Mouse (Mus musculus) mesoderm, embryonic 11.5 days (tissue): Measurements from ENCODE around the gene Yy1.

Experiments used
- DNase-seq: peaks from one replicate; pipeline ENCODE4 v3.0.0-alpha.2; 2012; ENCODE audit warnings: low read depth, low spot score

Yy1 gene

DNA sequence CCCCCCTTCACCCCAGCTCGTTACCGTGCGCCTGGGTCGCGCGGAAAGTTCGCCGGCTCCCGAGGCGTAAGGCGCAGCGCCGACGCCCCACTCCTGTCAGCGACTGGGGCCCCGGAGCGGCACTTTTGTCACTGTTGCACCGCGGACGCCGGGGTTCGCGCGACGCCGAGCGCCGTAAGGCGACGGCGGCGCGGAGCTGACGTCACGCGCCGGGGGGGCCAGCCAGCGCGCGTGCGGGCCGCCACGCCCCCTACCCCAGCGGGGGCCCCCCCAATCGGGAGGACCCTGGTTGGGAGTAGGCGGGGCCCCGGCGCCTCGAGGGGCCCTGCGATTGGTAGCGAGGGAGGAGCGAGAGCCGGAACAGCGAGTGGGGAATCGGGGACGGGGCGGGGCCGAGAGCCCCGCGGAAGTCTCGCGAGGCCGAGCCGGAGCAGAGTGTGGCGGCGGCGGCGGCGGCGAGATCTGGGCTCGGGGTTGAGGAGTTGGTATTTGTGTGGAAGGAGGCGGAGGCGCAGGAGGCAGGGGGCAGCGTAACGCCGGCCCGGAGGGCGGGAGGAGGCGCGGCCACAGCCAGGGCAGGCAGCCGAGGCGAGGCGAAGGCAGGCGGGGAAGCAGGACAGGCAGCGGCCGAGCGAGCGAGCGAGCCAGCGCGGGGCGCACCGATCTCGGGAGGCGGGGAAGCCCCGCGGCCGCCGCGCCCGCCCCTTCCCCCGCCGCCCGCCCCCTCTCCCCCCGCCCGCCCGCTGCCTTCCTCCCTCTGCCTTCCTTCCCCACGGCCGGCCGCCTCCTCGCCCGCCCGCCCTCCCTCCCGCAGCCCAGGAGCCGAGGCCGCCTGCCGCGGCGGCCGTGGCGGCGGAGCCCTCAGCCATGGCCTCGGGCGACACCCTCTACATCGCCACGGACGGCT lies at the start of gene Yy1:
Gene Yy1, plus strand, starts transcription at position 428 of the 907 bp plus-strand sequence.
- DNase-seq: peak; percentile 99

DNA sequence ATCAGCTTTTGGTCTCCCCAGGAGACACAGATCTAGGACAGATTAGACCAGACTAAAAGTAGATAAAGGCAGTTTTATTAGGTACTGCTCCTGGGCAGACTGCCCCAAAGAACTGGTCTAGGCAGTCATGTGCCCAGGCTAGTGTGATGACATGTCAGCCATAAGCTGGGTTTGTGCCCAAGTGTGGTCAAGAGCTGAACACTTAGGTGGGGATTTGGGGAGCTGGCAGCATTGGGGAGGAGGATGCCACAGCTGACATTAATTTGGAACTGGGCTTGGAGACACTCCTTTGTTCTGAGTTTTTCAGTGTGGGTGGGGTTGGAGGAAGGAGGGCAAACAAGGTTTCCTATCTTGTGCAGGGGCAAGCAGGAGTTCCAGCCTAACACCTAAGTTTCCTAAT lies 46.8 kb upstream of the Yy1 start:
- no peak for DNase-seq

DNA sequence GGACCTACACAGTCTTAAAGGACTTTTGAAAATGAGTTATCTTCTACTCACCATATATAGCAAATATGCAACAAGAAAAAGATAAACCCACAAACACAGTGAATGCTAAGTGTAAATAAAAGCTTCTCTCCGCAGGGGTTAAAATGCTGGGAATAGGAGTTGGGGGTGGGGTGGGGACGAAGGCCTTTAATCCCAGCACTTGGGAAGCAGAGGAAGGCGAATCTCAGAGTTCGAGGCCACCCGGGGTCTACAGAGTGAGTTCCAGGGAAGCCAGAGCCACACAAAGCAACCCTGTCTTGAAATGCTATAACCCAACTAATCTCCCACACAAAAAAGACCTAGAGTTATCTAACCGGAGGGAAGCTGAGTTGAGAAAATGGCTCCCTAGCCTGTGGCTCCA lies 43.8 kb upstream of the Yy1 start:
- DNase-seq: no peak

DNA sequence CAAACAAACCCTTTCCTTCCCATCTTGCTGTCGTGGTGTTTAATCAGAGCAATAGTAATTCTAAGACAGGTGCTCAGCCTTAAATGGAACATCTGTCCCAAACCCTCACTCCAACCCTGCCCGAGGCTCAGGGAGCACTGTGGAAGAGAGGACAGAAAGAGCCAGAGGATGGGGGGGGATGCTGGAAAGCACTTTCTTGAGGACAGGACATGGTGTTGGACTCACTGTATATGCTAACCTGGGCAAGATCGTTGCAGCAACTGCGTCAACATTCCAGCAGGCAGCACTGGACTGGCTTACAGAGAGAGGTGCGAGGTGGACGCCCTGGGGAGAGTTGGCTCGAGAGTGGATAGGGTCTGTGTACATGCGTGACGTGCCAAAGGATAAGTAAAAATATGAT lies 43.3 kb upstream of the Yy1 start:
- DNase-seq: no peak

DNA sequence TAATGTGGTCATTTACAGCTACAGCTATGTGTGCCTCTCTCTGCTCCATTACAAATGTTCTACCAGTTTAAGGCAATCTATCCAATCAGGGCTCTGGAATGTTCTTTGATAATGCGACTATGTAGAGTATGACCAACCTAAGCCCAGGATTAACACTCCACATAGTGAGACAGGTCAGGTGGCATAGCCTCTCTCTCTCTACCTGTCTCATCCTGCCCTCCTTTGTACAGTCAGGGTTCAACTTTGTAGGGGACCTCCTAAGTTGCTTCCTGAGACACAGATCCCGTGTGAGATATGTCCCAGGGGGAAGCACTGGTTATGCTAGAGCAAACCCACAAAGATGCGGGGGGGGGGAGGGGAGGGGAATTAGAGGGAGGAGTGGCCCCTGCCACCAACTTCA lies 42.5 kb upstream of the Yy1 start:
- DNase-seq: no peak

DNA sequence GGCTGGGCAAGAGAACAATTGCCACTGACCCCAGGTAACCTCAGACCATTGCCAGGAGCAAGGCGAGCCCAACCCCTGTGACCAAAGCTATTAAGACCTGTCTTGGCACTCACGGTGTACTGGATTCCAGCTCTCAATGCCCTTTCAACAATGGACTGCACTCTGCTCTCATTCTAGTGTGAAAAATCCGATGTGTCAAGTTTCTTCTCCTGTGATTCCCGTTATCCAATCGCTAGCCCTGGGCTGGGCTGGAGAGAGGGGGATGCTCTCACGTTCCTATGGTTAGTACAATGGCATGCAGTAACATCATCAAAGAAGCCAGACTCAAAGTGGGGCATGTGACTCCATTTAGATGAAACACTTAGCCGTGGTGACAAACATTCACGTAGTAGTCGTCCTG lies 41.0 kb upstream of the Yy1 start:
- DNase-seq: no peak

DNA sequence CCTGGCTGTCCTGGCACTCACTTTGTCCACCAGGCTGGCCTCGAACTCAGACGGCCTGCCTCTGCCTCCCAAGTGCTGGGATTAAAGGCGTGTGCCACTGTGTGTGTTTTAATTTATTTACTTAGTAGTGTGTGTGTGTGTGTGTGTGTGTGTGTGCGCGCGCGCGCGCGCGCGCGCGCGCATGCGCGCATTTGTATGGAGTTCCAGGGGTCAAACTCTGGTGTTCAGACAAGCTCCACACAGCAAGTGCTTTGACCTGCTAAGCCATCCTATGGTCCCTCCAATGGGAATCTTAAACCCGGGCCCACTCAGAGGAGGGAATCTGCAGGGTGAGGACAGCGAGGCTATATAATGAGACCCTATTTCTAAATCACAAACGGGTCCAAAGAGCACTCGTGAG lies 37.6 kb upstream of the Yy1 start:
- no peak for DNase-seq

DNA sequence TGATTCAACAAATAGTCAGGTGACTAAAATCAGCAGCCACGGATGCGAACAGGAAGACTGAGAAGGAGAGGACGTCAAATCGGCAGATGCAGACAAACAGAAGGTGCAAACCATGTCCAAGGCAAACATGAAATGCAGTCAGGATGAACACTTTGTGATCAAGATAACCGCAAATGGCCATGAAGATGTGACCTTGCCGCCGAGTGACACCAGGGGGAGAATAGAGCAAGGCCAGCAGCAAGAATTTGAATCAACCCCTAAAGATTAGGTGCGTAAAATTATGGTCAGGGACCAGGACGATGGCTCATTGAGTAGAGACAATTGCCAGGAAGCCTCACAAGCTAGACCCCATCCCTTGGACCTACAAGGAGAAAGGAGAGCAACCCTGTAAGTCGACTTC lies 36.2 kb upstream of the Yy1 start:
- no peak for DNase-seq

DNA sequence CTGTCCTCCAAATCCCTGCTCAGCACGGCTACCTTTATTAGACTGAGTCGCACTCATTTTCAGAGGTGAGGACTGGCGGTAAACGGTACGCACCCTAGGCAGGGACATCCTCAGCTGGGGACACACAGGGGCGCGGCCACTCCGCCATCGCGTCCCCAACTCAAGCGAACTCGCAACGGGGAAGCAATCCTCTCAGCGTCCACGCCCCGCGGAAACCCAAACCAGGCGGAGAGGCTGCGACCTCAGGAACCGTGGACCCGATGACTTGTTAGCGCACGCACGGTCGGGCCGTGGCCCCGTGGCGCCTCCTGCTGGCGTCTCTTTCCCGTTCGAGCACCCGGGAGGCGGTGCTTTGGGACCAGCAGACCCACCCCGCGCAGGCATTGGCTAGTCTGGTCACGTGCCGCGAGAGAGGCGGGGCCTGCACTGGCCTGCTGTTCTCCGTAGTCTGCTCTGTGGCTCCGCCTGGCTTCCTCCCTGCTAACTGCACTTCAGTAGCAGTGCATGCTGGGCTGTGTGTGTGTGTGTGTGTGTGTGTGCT lies 35.0 kb upstream of the Yy1 start:
- peak; percentile 96 for DNase-seq

DNA sequence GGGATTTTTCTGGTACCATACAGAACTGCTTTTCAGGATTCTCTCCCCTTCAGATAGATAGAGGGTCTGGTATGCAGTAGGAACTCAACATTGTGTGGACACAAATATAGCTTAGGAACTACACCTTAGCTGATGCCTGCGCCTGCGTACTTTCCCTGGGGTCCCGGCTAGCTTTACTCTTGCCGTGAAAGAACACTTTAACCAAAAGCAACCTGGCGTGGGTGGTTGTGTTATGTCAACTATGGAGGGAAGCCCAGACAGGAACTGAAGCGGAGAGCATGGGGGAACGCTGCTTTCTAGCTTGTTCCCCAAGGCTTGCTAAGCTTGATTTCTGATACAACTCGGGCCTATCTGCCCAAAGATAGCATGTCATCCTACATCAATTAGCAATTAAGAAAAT lies 34.5 kb upstream of the Yy1 start:
- no peak for DNase-seq

DNA sequence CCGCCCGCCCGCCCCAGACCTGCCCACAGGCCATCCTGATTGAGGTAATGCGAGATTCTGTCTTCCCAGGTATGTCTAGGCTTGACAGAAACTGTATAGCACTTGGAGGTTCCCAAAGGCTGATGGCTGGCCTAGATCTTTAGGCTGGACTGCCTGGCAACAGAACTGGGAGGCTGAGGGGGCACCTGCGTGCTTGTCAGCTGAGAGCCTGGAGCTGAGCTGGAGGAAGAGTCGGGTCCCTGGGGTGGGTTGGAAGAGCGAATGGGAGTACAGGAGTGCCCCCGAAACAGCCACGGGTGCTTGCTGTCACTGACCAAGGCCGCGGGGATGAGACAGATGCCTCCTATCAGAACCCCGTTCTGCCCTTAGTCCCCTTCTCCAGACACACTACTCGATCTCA lies 34.1 kb upstream of the Yy1 start:
- no peak for DNase-seq

DNA sequence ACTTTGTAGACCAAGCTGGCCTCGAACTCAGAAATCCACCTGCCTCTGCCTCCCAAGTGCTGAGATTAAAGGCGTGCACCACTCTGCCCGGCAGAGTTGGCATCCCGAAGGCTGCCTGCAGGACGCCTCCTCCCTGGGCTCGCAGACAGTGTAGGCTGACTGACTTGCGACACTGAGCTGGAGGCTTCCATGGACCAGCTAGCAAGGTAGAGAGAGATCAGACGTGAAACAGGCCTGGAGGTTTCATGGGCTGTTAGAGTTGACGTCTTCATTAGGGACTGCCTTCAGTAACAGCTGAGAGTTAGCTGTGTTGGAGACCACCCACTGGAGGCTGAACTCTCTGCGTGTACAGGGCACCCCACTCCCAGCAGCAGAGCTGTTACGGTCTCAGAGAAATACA lies 33.5 kb upstream of the Yy1 start:
- DNase-seq: no peak

DNA sequence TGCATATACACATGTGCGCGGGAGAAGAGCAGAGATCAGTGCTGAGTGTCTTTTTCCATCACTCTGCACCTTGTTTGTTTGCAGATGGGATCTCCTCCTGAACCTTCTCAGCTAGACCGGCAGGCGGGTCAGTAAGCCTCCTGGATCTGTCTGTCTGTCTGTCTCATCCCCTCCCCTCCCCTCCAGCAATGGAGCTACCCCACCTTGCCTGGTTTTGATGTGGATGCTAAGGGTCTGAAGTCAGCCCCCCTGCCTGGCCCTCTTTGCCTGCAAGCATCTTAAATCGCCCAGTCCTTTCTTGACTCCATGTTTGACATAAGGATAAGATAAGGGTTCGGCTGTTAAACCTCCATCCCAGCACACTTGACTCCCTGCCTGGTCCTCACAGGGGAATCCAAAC lies 32.8 kb upstream of the Yy1 start:
- DNase-seq: no peak

DNA sequence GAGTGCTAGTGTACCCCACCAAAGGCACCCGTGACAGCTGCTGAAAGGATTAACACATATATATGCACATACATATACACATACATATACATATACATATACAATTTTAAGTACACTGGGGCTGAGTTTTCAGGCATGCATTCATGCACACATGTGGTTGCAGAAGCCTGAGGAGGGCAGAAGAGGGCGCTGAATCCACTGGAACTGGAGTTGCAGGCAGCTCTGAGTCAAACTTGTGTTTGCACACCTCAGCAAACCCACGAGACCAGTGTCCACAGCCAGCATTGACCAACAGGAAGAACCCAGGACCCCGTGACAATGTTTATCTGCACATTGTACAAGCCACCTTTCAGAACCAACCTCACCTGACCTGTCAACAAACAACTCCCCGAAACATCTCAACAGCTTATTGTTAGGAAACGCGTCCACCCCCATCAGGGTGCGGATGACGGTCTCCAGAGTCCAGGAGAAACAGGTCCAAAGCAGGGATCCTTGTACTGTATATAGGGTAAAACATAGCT lies 32.2 kb upstream of the Yy1 start:
- DNase-seq: no peak

DNA sequence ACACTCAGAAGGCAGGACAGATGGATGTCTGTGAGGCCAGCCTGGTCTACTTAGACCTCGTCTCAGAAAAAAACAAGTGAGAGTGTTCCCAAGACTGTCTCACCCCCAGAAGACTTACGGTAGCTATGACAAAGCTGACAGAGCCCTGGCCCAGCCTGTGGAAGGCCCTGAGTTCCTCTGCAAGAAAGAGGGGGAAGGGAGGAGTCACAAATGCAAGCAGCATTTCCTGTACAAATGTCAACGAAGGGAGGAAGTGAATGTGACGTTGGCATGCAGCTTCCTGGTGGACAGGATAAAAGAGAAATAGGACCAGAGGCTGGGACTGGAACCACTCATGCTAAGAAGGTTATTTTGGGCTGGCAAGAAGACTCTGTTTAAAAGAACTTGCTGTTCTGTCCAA lies 31.6 kb upstream of the Yy1 start:
- no peak for DNase-seq

DNA sequence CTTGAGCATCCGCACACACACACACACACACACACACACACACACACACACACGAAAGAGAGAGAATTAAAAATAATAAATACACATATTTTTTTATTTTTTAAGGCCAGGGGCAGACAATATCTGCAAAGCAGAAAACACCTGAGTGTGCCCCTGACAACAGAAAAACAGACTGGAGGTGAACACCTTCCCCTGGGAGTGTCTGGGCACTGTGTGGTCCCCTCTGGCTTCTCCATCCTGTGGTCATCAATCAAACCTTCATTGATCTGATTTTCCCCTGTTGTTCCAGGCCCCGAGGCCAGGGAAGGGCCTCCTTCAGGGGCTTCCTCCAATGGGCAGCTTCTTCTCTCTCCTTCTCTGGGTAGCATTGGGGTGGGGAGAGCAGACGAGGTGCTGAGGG lies 31.1 kb upstream of the Yy1 start:
- no peak for DNase-seq

DNA sequence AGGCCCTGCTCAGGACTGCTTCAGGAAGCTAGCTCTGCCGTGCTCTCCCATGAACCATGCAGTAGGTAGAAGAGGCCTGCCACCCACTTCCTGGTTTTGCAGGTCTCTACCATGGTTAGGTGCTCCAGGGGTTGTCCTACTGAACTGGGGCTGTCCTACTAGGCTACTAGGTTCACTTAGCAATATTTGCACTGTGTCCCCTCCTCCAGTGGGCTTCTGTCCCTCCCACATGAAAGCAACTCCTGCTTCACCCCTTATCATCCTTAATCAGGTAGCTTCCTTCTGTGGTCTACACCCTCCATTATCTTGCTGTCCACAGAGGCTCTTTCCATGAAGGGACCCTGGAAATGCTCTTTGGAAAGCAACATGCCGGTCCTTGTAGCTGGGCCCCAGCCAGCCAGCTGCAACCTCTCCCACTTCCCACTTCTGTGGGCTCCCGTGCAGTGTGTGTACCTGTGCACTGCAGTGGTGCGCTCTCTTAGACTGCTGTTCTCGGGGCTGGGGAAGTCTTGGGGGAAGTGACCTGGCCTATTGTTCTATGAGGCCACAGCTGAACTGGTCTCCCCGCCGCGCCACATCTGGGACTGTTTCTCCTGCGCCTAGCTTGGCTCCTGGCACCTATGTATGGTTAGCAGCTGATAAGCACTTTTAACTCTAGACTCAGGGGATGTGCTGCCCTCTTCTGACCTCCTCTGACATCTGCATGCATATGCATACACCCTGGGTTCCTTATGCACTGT lies 29.5 kb upstream of the Yy1 start:
- DNase-seq: no peak

DNA sequence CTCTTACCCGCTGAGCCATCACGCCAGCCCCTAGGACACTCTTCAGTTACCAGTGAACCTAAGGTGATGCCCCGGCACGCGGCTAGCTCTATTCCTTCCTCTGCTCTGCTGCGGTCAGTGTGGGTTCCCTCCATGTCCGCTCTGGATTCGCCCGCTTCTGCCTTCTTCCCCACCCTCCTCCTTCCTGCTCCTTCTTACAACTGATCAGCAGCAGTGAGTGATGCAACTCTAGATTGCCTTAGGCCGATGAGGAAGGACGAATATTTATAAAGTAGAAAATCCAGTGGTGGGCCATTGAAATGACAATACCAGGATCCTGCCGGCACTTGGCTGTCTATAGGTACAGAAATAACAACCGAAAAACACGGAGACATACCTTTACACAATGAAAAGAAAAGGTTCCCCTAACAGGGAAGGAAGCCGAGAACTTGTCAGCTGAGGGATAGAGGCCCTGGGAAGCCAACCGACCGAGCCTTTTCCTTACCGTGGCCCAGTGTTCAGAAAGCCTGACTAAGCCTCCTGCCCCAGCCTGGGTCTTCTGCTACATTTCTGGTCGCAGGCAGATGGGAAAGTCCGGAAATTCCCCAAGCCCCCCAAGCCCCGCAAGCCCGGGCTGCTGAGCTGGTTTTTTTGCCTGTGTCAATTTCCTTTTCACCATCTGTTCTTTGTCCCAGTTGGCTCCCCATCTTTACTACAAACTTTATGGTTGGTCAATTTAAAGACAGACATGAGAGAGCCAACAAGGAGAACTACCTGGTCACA lies 27.7 kb upstream of the Yy1 start:
- no peak for DNase-seq

DNA sequence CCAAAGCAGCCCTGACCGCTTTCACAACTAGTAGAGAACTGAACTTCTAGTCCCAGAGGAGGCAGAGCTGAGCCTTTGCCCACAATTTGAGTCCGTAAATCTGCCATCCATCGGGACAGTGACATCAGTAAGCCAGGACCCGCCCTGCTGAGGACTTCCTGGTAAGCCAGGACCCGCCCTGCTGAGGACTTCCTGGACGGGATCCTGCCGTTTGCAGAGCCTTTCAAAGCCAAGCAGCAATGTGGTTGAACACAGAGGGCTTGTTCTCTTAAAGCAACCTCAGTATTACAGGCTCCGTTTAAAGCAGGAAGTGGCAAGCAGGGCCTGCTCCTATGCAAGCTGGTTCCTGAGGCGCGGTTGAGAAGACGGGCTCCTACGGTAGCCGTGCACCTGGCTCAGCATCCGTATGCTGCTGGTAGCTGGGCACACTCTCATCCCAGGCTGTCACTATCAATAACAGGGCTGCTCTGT lies 27.0 kb upstream of the Yy1 start:
- no peak for DNase-seq

DNA sequence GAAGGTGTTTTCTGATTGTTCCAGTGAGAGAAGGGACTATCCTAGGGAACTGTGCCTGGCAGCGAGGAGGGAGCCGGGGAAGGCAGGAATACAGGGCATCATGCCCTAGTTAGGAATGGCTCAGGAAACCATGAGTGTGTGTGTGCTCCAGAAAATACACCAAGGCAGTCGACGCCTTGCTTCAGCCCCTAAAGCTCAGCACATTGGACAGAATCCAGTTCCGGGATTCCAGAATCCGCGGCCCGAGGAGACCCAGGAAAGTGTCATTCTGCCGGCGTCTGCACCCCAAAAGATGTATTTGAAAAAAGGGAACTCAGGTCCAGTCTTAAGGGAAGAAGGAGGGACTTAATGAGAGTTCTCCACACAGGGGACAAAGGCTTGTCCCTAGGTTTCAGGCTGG lies 26.5 kb upstream of the Yy1 start:
- DNase-seq: no peak

DNA sequence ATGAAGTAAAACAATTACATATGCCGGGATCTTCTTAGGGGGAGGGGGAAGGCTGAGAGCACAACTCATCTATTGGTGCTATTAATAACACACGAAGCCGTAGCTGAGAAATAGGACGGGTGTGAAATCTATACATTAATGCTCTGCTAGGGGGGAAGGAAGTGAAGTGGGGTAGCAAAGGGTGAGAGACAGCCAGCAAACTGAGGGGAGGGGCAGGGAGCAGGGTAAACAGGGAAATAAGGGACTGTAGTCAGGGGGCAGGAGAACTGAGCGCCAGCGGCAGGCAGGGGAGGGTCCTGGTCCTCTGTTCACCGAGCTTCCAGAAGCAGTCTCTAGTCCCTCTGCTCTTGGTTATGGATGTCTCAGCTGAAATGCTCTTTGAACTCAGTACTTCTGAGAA lies 25.9 kb upstream of the Yy1 start:
- no peak for DNase-seq
